Mouse (Mus musculus): ENCODE data around the gene Uqcrc2. TPM values are rescaled to one million over a fixed set of nuclear protein-coding genes. Genes with fewer than 3 reads are reported as not detected.

The Uqcrc2 gene
- polyA plus RNA-seq, 1 experiment, result 1,711 TPM

Other genes with a start within 250 kb of the Uqcrc2 start
- gene Abca16, start 225.5 kb upstream of the Uqcrc2 start, polyA plus RNA-seq (2012; ENCODE audit: insufficient read depth, insufficient read length, missing spikeins), result not detected in 2 replicates
- gene Pdzd9, start 35.2 kb downstream of the Uqcrc2 start, polyA plus RNA-seq (2012; ENCODE audit: insufficient read depth, insufficient read length, missing spikeins), result 0.95 and 1.5 TPM in 2 replicates
- 20.5 and 20.6 TPM in 2 replicates for gene Mosmo, start 42.4 kb downstream of the Uqcrc2 start, polyA plus RNA-seq (2012; ENCODE audit: insufficient read depth, insufficient read length, missing spikeins)
- 1.3 and 1.7 TPM in 2 replicates for gene Vwa3a, start 104.1 kb downstream of the Uqcrc2 start, polyA plus RNA-seq (2012; ENCODE audit: insufficient read depth, insufficient read length, missing spikeins)
- gene Gm5737, start 177.2 kb downstream of the Uqcrc2 start, polyA plus RNA-seq (2012; ENCODE audit: insufficient read depth, insufficient read length, missing spikeins), result not detected in 2 replicates
- gene Eef2k, start 207.7 kb downstream of the Uqcrc2 start, polyA plus RNA-seq (2012; ENCODE audit: insufficient read depth, insufficient read length, missing spikeins), result 3.5 and 5.0 TPM in 2 replicates

All from brown adipose tissue, adult 24 weeks (tissue).